Mouse (Mus musculus): Measurements from ENCODE around the gene Rbms1. TPM values are rescaled to one million over a fixed set of nuclear protein-coding genes. Genes with fewer than 3 reads are reported as not detected.

The Rbms1 gene
- 17.6 TPM for polyA plus RNA-seq (2015; fragmentation: Illumina TruSeq; extraction: RNeasy Lipid Tissue Mini Kit (QIAGEN cat#74804); ENCODE audit: low read depth, low replicate concordance)

DNA sequence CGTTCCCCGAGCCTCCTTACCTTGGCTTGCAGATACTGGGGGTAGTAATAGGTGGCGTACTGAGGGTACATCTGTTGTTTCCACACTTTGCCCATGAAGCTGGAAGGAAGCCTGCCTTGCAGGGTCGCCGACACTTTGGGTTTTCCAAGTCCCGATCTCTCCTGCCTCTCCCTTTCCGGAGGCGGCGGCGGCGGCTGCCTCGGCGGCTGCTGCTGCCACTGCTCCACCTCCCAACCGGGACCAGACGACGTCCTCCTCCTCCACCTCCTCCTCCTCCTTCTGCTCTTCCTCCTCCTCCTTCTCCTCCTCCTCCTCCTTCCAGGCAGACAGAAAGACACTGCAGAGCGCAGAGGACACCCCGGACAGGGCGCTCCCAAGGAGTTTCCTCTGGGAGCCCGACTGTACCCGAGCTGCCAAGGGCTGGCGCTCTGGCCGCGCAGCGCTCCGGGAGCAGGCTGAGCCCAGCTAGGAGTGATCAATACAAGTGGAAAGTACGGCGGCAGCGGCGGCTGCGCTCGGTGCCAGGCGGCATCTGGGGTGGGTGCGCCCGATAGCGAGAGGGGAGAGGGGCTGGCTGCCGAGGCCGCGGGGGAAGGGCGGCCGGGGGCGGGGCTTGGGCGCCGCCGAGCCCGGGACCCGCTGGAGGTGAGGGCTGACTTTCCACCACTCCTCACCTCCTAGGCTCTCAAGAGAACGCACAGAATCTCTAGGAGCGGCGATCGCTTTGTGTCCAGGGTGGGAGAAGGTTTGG lies at the start of gene Rbms1:
Gene Rbms1, minus strand, starts transcription at position 522 of the 751 bp plus-strand sequence.

DNA sequence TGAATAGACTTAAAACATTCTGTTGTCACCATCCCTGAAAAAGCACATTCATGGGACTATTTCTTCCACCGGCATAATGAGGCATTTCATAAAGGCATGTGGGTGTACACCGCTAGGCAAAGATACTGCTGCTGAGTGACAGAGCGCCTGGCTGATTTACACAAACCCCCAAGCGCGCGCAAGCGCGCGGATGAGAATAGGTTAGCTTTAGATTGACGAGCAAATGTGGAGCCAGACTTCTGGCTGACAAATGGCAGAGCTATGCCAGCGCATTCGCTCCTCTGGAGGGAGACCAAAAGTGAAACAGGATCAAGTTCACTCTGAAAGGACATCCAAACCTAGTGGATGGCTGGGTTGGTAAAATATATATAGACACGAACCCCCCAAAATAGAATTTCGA lies 240.5 kb downstream of the Rbms1 start, which contains the start of gene Itgb6:
Gene Itgb6, minus strand, starts transcription at position 130 of the 400 bp plus-strand sequence.

Other genes starting within 250 kb of the Rbms1 start
- not detected for gene Itgb6, start 240.5 kb downstream of the Rbms1 start, polyA plus RNA-seq (2015; fragmentation: Illumina TruSeq; extraction: RNeasy Lipid Tissue Mini Kit (QIAGEN cat#74804); ENCODE audit: low read depth, low replicate concordance)